Mouse (Mus musculus) brain, embryonic 14.5 days (tissue): ENCODE measurements at regions not wholly inside any gene's neighbourhood (a gene's known extent, or its start where the extent isn't known, plus 50 kb on each side); places are given as distances from the start of the nearest gene placed in this dataset.

Experiments used
- DNase-seq: peaks from one replicate; pipeline ENCODE4 v3.0.0-alpha.2; 2011; ENCODE audit warnings: low read depth
- CTCF ChIP-seq: fragments of 200-500 bp; IDR thresholded peaks from 2 replicates; pipeline ENCODE4 v1.5.1; 2012; ENCODE audit warnings: inconsistent platforms, mild to moderate bottlenecking, moderate library complexity, borderline replicate concordance; ENCODE audit not compliant: insufficient read depth, insufficient read length; ENCODE audit errors: extremely low read depth
- POLR2A ChIP-seq: fragments of 200-500 bp; IDR thresholded peaks from 2 replicates; pipeline ENCODE4 v1.6.1; 2012; ENCODE audit warnings: mild to moderate bottlenecking, inconsistent platforms, borderline replicate concordance; ENCODE audit not compliant: poor library complexity, insufficient read depth, insufficient read length, severe bottlenecking; ENCODE audit errors: extremely low read depth

DNA sequence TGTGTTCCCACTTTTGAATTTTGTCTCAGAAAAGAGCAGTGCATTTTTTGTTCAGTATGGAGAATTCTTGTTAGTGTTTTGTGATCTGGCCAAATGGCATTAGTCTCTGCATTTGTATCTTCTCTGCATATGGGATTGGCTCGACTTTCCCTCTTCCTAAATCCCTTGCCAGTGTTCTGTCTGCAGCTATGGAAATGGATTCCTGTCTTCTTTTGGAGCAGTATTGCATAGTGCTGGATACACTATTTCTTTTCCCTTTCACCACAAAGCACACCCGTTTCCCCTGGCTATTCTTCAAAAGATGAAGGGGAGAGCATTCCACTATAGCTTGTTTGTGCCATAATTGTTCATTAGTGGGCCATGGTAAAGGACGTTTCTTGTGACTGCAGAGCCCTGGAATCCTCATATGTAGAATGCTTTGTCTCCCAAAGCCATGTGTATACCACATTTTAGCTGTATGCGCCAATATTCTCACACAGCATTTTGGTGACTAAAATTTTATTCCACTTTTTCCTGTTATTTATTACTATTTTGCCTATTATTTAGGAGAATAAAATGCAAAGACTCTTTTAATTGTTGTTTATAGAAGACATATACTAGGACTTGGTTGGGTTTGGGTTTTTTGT, 197.8 kb downstream of the Hs3st1 start:
- TF ChIP-seq CTCF (no peak), POLR2A (no peak)
- peak; percentile 55 for DNase-seq

DNA sequence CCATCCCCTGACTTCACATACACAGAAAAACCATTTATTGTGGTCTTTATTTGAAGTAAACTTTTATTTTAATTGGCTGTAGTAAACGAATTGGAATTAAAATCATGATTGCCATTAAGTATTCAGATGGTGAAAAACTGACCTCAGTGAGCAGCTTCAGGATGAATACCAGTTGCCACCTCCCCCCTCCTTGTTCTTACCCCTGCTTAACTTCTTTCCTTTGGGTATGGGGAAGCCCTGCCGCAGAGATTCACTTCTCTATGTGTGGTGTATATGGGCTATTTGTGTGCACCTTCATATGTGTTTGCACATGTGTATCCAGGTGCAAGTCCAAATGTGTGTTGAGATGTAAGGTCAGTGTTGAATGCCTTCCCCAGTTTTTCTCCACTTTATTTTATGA, 218.2 kb downstream of the Hs3st1 start:
- TF ChIP-seq CTCF (no peak), POLR2A (no peak)
- peak; percentile 23 for DNase-seq

DNA sequence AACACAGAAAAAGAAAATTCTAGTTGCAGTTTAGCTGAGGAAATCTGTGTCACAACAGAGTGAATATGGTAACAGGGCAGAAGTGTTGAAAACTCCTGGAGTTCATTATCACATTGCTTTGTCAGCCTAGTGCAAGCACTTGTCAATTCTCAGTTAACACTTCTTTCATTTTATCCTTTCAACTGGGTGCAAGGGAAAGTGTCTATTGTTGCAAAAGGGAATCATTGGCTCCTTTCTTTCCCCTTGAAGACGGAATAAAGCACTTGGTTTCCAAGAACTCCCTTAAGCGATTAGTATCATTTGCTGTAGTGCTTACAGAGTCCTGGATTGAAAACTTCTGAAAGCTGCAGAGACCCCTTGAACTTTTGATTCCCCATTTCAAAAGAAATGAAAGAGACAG, 218.9 kb downstream of the Hs3st1 start:
- no peak for TF ChIP-seq CTCF
- TF ChIP-seq POLR2A: no peak
- DNase-seq: peak; percentile 80

DNA sequence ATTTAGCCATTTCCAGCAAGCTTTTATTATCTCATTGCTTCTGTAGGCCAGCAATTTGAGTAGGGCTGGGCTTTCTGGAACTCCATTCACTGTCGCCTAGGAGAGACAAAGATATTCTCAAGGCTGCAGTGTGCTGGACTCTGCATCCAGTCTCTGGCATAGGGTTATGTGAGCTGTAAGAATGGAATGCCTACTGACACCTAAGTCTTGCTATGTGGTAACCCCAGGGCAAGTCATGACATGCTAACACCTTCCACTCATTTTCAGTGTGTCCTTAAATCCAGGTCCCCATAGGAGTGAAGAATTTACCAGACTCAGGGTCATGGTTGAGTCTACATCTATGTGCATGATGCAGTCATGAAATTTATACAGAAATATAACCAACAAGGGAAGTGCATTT, 245.0 kb downstream of the Hs3st1 start:
- no peak for DNase-seq
- TF ChIP-seq CTCF (no peak), POLR2A (no peak)

DNA sequence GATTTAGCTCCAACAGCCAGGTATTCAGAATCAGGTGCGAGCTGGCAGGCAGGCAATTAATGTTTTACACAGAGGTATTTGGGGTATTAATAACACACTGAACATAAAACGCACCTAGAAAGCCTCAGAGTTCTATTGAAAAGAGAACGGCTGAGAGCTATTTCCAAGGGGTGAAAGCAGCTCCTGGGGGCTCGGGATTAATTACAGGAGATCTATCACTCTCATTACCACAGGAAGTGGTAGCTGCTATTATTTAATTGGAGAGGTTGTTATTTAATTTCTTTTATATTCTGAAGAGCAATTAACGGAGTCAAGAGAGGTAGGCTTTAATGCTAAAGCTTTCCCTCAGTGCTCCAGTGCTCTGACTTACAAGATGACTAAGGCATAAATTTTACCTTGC, 272.5 kb downstream of the Hs3st1 start:
- DNase-seq: peak; percentile 18
- TF ChIP-seq POLR2A (no peak), CTCF (no peak)

DNA sequence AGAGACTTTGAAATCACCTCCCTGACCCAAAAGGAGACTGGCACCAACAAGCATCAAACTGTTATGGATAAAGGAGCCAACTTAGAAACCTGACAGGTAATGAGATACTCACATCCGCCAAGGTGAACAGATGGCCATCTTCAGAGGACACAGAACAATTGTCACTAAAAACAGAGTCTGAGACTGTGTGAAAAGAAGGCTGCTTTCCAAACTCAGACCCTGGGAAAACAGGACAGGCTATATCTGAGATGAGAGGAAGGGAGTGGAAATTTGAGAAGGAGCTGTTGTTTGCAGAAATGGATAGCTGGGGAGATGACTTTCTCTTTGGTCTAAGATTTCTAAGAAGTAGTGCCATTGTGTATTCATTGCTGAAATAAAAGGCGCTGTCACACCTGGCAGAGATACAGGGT, 297.2 kb downstream of the Hs3st1 start:
- TF ChIP-seq CTCF: no peak
- no peak for TF ChIP-seq POLR2A
- no peak for DNase-seq

DNA sequence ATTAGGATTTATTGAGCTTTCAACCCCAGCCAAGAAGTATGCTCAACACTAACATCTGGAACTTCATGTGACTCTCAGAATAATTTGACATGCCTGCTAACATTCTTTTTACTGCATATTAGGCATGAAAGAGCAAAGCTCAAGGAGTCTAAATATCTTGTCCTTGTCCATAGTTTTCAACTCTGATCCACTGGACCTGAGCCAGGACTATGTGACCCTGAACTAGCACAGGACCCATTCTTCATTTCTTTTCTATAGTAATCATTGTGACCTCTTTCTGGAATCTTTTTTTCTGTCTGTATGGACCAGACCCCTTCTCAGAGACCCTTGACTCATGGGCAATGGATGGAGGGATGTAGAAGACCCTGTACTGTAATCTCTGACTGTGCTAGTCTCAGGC, 301.6 kb downstream of the Hs3st1 start:
- no peak for DNase-seq
- TF ChIP-seq CTCF: no peak
- no peak for TF ChIP-seq POLR2A

DNA sequence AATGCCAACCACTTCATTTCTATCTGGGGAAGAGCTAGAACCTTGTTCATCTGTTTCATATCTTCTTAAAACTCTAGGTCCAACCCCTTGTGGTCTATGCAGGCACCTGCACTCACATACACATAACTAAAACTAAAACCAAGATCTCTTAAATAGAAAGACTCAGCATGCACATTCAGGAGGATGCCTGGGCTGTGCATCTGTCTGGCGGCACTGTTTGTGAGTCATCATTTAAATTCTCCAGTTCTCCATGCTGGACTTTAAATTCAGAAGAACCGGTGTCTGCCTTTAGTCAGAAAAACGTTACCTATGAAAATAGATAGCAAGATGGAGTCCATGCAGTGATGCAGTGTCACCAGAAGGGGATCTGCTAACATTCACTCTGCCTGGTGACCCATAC, 314.5 kb downstream of the Hs3st1 start:
- DNase-seq: no peak
- no peak for TF ChIP-seq CTCF
- TF ChIP-seq POLR2A: no peak

DNA sequence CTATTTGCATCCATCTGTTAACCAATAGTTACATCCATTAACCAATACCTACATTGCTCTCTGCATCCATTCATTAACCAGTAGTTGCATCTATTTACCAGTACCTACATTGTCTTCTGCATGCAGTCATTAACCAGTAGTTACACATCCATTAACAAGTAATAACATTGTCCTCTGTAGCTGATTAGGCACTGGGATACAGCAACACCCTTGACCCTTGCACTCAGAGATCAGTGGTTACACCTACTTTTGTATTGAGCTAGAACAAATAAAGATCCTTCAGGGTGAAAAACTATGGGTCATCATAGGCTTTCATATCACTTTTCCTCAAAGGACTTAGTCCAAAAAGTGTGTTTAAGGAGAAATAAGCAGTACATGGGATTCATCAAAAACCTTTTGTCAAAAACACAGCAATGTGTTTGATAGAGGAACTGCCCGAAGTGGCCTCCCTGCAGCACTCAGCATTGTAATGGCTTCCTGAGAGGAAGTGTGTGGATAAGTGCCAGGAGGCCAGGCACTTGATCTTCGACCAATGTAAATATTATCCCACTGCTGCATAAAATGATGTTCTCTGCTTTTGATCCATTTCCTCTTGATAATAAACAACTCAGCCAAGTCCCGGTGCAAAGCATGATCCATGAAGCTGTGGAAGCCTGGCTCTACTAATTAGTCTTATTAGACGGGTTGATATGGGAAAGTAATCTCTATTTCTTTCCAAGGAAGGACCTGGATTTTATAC, 317.6 kb downstream of the Hs3st1 start:
- DNase-seq: peak; percentile 43
- TF ChIP-seq CTCF: no peak
- TF ChIP-seq POLR2A: no peak

DNA sequence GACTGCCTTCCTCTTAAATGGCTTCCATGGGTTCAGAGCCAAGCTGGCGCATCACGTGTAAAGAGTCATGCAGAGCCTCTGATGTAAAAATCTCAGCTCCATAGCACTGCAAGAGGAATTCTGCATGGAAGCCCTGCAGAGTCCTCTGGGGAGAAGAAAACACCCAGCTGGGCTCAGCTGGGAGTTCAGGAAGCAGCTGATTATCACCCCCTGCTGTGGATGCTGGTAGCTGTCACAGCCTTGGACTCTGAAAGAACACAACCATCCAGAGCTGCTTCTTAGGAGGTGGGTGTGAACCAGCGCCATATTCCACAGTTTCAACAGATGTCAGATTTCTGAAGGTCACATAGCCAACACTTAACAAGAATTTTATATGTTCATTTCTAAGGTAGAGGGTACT, 329.2 kb downstream of the Hs3st1 start:
- TF ChIP-seq CTCF (no peak), POLR2A (no peak)
- no peak for DNase-seq

DNA sequence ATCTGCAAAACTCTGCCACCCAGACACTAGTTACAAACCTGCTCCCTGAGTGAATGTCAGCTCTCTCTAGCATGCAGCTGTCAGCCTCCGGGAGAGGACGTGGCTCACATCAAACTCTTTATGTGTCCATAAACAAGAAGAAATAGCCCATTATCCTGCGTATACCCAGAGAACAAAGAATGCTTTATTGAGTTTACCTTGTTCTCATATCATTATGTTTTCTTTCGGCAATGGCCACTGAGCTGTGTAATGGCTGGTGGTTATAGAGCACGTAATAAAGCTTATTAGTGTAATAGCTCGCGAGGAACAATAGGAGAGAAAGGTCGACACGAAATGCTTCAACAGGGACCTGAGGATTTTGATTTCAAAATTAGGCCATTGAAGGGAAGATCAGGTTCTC, 331.6 kb downstream of the Hs3st1 start:
- TF ChIP-seq CTCF (no peak), POLR2A (no peak)
- DNase-seq: no peak

DNA sequence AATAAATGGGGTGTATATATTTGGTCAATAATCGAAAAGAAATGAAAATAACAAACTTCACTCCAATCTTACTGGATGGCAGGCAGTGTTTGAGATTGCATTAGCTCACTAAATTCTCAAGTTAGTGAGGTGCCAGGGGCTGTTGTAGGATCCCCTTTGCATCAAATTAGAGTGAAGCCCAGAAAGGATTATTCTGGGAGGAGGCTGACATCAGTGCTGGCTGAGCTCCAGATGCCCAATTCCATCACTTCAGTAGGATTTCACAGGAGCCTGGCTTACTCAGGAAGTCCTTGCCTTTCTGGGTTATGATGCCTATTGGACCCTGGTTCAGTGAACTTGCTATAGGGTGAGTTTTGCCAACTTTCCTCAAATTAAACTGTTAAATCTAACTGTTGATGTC, 336.5 kb downstream of the Hs3st1 start:
- TF ChIP-seq CTCF (no peak), POLR2A (no peak)
- peak; percentile 86 for DNase-seq
